8 mouse cellular contexts compared by ENCODE assay signal in the genomic region with DNA sequence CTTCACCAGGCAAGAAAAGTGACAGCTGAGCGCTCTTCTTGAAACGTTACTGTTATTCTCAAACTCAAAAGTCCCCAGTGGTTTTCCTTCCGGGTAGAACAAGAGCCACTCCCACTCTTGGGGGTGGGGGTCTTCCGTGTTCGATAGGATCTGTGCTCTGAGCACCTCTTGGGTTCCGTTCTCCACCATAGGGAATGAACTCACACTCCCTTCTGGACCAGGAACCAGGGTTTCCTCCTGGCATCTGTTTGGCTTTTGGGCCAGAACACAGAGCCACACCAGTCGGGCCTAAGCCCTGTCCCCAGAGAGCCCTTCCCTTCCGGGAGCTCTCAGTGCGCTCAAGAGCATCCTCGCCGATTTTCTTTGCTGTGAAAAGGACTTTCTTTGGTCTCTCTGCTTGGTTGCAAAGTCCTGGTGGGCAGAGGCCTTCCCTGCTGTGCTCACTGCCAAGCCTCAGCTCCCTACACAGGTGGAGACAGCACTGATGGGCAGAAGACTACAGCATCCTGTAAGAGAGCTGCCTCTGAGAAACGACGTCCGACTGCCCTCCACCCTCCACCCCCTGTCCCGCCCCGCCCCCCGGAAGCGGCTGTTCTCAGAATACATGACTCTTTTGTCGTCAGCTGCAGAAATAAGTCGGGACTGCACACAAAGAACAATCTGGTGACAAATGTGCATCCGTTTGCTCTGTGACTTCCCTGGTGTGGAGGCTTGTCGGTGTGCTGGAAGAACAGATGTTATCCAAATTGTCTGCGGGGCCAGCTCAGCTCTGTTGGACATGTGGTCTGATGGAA.
DNase-seq lines count a peak whose midpoint lies in the region; ATAC-seq and TF ChIP-seq lines count a peak whose summit lies in the region.

No protein-coding gene starts in this region.

- no peak overlapping the region for H3K27ac ChIP-seq in heart, embryonic 11.5 days (ENCODE audit: low read depth, low read length)
- H3K27ac ChIP-seq in kidney, postnatal 0 days, result peak overlapping the region; percentile 75

- H3K4me1 ChIP-seq in E14TG2a.4 (replicated peaks; ENCODE audit: low read depth, low read length), result peaks cover 62% of the 10 kb centered on the region
- peaks cover 3% of the 10 kb centered on the region; the same call in 1 of the 2 replicates for H3K4me1 ChIP-seq in heart, embryonic 11.5 days (ENCODE audit: control insufficient read depth, insufficient read depth, low read length)
- no peaks in the 10 kb centered on the region for H3K4me1 ChIP-seq in kidney, postnatal 0 days (replicated peaks; ENCODE audit: insufficient read depth, low read length)
- peaks cover 24% of the 10 kb centered on the region for H3K4me1 ChIP-seq in megakaryocyte, embryonic 14.5 days

- no peak; the same call in 1 of the 2 replicates for ATAC-seq in heart, embryonic 11.5 days (replicated peaks; ENCODE audit: insufficient number of reproducible peaks, low FRiP score, low TSS enrichment)
- ATAC-seq in kidney, postnatal 0 days (replicated peaks; ENCODE audit: low FRiP score, low read depth), result peak; percentile 81

- TF ChIP-seq CTCF in E14TG2a.4 (conservative IDR thresholded peaks at IDR 0.05; ENCODE audit: low read length), result no peak
- TF ChIP-seq CTCF in kidney, postnatal 0 days (IDR thresholded peaks at IDR 0.05; ENCODE audit: low read depth), result no peak

- H3K9me3 ChIP-seq in E14TG2a.4 (ENCODE audit: low read length), result no peaks in the 10 kb centered on the region
- no peaks in the 10 kb centered on the region for H3K9me3 ChIP-seq in heart, embryonic 11.5 days (replicated peaks; ENCODE audit: control insufficient read depth, low read length)
- no peaks in the 10 kb centered on the region for H3K9me3 ChIP-seq in kidney, postnatal 0 days (replicated peaks; ENCODE audit: low read length)
- no peaks in the 10 kb centered on the region for H3K9me3 ChIP-seq in megakaryocyte, embryonic 14.5 days

- peak overlapping the region; percentile 66 for H3K4me2 ChIP-seq in heart, embryonic 11.5 days
- H3K4me2 ChIP-seq in kidney, postnatal 0 days (ENCODE audit: low read length), result peak overlapping the region; percentile 43

- peak; percentile 30 for DNase-seq in c-Kit-positive CD71-negative TER-119-negative erythroid progenitor cells, embryonic 14.5 days (ENCODE audit: low read depth)
- DNase-seq in kidney, postnatal 0 days (ENCODE audit: low spot score), result peak; percentile 75
- DNase-seq in spleen, postnatal 14 days (ENCODE audit: low spot score in 2 of 2), result peak; percentile 21 to 34
- DNase-seq in layer of hippocampus, adult 18-20 months (ENCODE audit: low spot score in 2 of 2), result no peak
- DNase-seq in cerebellum, adult 11-12 months, result no peak

- 13% methylated on average over 23 of the region's 23 CpGs for WGBS in heart, embryonic 11.5 days (ENCODE audit: insufficient replicate concordance)
- WGBS in kidney, postnatal 0 days, result 9% methylated on average over 23 of the region's 23 CpGs

- peak overlapping the region; percentile 74 for H3K4me3 ChIP-seq in E14TG2a.4 (replicated peaks; ENCODE audit: low read length)
- peak overlapping the region; percentile 33 for H3K4me3 ChIP-seq in heart, embryonic 11.5 days (ENCODE audit: low read depth, low read length)
- peak overlapping the region; percentile 11; the same call in 1 of the 2 replicates for H3K4me3 ChIP-seq in kidney, postnatal 0 days (replicated peaks; ENCODE audit: low read depth, low read length)
- peak overlapping the region; percentile 80 for H3K4me3 ChIP-seq in megakaryocyte, embryonic 14.5 days (replicated peaks)

- H3K9ac ChIP-seq in heart, embryonic 11.5 days (ENCODE audit: low read depth, low read length), result peak overlapping the region; percentile 69
- H3K9ac ChIP-seq in kidney, postnatal 0 days (ENCODE audit: low read depth, low read length), result no peak overlapping the region

- H3K27me3 ChIP-seq in E14TG2a.4 (ENCODE audit: insufficient read depth, low read length), result peaks cover 2% of the 10 kb centered on the region; the same call in 1 of the 2 replicates
- no peaks in the 10 kb centered on the region for H3K27me3 ChIP-seq in heart, embryonic 11.5 days (ENCODE audit: control insufficient read depth, insufficient read depth, low read length)
- no peaks in the 10 kb centered on the region for H3K27me3 ChIP-seq in kidney, postnatal 0 days (ENCODE audit: insufficient read depth, low read length)
- H3K27me3 ChIP-seq in megakaryocyte, embryonic 14.5 days (replicated peaks), result peaks cover 3% of the 10 kb centered on the region

- no peaks in the 10 kb centered on the region for H3K36me3 ChIP-seq in E14TG2a.4 (ENCODE audit: insufficient read depth, low read length)
- H3K36me3 ChIP-seq in heart, embryonic 11.5 days (ENCODE audit: control insufficient read depth, insufficient read depth, low read length), result no peaks in the 10 kb centered on the region
- H3K36me3 ChIP-seq in kidney, postnatal 0 days (ENCODE audit: insufficient read depth, low read length), result no peaks in the 10 kb centered on the region
- no peaks in the 10 kb centered on the region for H3K36me3 ChIP-seq in megakaryocyte, embryonic 14.5 days (replicated peaks; ENCODE audit: low read length)

Comparison
In these comparisons a context has a peak if more than half of its experiments do, and no peak if none do; other contexts are left out.
1. H3K4me3 ChIP-seq: peak in every context shown above with its lines; median percentile 80 in megakaryocyte, embryonic 14.5 days; 74 in E14TG2a.4; 33 in heart, embryonic 11.5 days; 11 in kidney, postnatal 0 days.
2. DNase-seq: peak in c-Kit-positive CD71-negative TER-119-negative erythroid progenitor cells, embryonic 14.5 days (single experiment), kidney, postnatal 0 days (single experiment) and spleen, postnatal 14 days (2 of 2); none in layer of hippocampus, adult 18-20 months (0 of 2) and cerebellum, adult 11-12 months (single experiment).